Mouse (Mus musculus) lung, embryonic 14.5 days (tissue): Measurements from ENCODE around the gene Scyl1. TPM values are rescaled to one million over a fixed set of nuclear protein-coding genes. Genes with fewer than 3 reads are reported as not detected.

ENCODE experiments used
- ATAC-seq: fragments of 200-750 bp; cut with Nextera tagmentation; 2 replicates; pipeline ENCODE4 v1.8.0; 2017; ENCODE audit warnings: mild to moderate bottlenecking, moderate TSS enrichment, moderate library complexity; ENCODE audit not compliant: insufficient read depth
- DNase-seq: peaks from one replicate; pipeline ENCODE4 v3.0.0-alpha.2; 2015
- H3K27ac ChIP-seq: fragments of 300-500 bp; sonication (generic); 2 replicates; pipeline ENCODE4 v1.5.1; 2014; ENCODE audit warnings: low read depth, mild to moderate bottlenecking, moderate library complexity
- H3K27me3 ChIP-seq: fragments of 300-500 bp; sonication (generic); 2 replicates; pipeline ENCODE4 v1.6.1; 2014; ENCODE audit warnings: low read length, control low read depth; ENCODE audit not compliant: insufficient read depth
- H3K36me3 ChIP-seq: fragments of 300-500 bp; sonication (generic); 2 replicates; pipeline ENCODE4 v1.6.1; 2014; ENCODE audit warnings: control low read depth; ENCODE audit not compliant: insufficient read depth
- H3K4me1 ChIP-seq: fragments of 300-500 bp; sonication (generic); 2 replicates; pipeline ENCODE4 v1.6.1; 2014; ENCODE audit warnings: antibody characterized with exemption, control low read depth; ENCODE audit not compliant: insufficient read depth
- H3K4me2 ChIP-seq: fragments of 300-500 bp; sonication (generic); 2 replicates; pipeline ENCODE4 v1.6.1; 2014; ENCODE audit warnings: mild to moderate bottlenecking
- H3K4me3 ChIP-seq: fragments of 300-500 bp; sonication (generic); 2 replicates; pipeline ENCODE4 v1.5.1; 2014; ENCODE audit warnings: low read depth, low read length
- H3K9ac ChIP-seq: fragments of 300-500 bp; sonication (generic); 2 replicates; pipeline ENCODE4 v1.6.1; 2014
- H3K9me3 ChIP-seq: fragments of 300-500 bp; sonication (generic); 2 replicates; pipeline ENCODE4 v1.6.1; 2016; ENCODE audit warnings: low read depth, low read length, control low read depth
- CTCF ChIP-seq: IDR thresholded peaks from 2 replicates; pipeline ENCODE4 v1.5.1; 2016; ENCODE audit warnings: antibody characterized with exemption, low read depth
- WGBS: fragments of 180-500 bp; shearing (Covaris S2); extraction: QIAGEN DNeasy Blood & Tissue Kit; methylation state at CpG from one replicate; pipeline ENCODE4 v1.1.7; 2014; 5-methylcytosine and 5-hydroxymethylcytosine counted together
- polyA plus RNA-seq: library from polyadenylated mRNA; unstranded; fragments of >200 nt; fragmentation: Nextera tagmentation; extraction: Ambion mirVana; gene quantifications from 2 replicates; pipeline ENCODE4 v1.2.1, GENCODE M21; 2014

The Scyl1 gene
- polyA plus RNA-seq, 1 experiment from 2014 or later, result 84.5 TPM

- H3K9me3 ChIP-seq, result no peaks in the 10 kb centered on the region
- no peak overlapping the region for H3K27ac ChIP-seq
- WGBS, result 88% methylated on average over 4 of the region's 4 CpGs
- TF ChIP-seq CTCF, result no peak
- peaks cover 76% of the 10 kb centered on the region for H3K36me3 ChIP-seq
- H3K27me3 ChIP-seq, result peaks cover 3% of the 10 kb centered on the region; the same call in 1 of the 2 replicates
- H3K9ac ChIP-seq, result no peak overlapping the region
- no peak overlapping the region for H3K4me3 ChIP-seq
- DNase-seq (no peak), ATAC-seq (no peak)
- H3K4me1 ChIP-seq, result peaks cover 10% of the 10 kb centered on the region
- no peak overlapping the region for H3K4me2 ChIP-seq
Measured at GRCm38 (mm10) chr19:5767271-5767670, 3.9 kb downstream of the Scyl1 start.

GRCm38 (mm10) chr19:5763163-5763562, 8.1 kb downstream of the Scyl1 start:
- H3K36me3 ChIP-seq, result peaks cover 95% of the 10 kb centered on the region

GRCm38 (mm10) chr19:5758878-5759403, 12.3 kb downstream of the Scyl1 start:
- Histone ChIP-seq H3K4me3 (no peak overlapping the region), H3K9ac (no peak overlapping the region), H3K27ac (no peak overlapping the region), H3K27me3 (no peaks in the 10 kb centered on the region), H3K4me1 (0 out of 2 replicates have a peak, but pooled peaks cover 6% of the 10 kb centered on the region), H3K4me2 (no peak overlapping the region), H3K9me3 (no peaks in the 10 kb centered on the region), H3K36me3 (peaks cover 75% of the 10 kb centered on the region)
- WGBS, result 85% methylated on average over 14 of the region's 14 CpGs
- no peak for DNase-seq
- no peak for ATAC-seq
- TF ChIP-seq CTCF, result no peak

More at GRCm38 (mm10) chr19:5763163-5763562, 8.1 kb downstream of the Scyl1 start:
- TF ChIP-seq CTCF, result no peak
- WGBS, result 90% methylated on average over 6 of the region's 6 CpGs
- no peaks in the 10 kb centered on the region for H3K27me3 ChIP-seq
- ATAC-seq, result no peak
- no peak overlapping the region for H3K9ac ChIP-seq
- H3K4me1 ChIP-seq, result no peaks in the 10 kb centered on the region
- H3K4me2 ChIP-seq, result no peak overlapping the region
- H3K9me3 ChIP-seq, result no peaks in the 10 kb centered on the region
- no peak for DNase-seq
- H3K4me3 ChIP-seq, result no peak overlapping the region
- H3K27ac ChIP-seq, result no peak overlapping the region

GRCm38 (mm10) chr19:5756991-5757636, 14.1 kb downstream of the Scyl1 start:
- peak overlapping the region; percentile 50 for H3K4me2 ChIP-seq
- H3K9me3 ChIP-seq, result no peaks in the 10 kb centered on the region
- no peak for TF ChIP-seq CTCF
- H3K27ac ChIP-seq, result no peak overlapping the region
- 0 out of 2 replicates have a peak, but pooled peaks cover 3% of the 10 kb centered on the region for H3K27me3 ChIP-seq
- peak; percentile 42; the same call in 1 of the 2 replicates for ATAC-seq
- peak overlapping the region; percentile 37 for H3K9ac ChIP-seq
- WGBS, result 22% methylated on average over 36 of the region's 36 CpGs
- H3K4me3 ChIP-seq, result peak overlapping the region; percentile 9; the same call in 1 of the 2 replicates
- DNase-seq, result peak; percentile 57
- H3K4me1 ChIP-seq, result 0 out of 2 replicates have a peak, but pooled peaks cover 6% of the 10 kb centered on the region
- peaks cover 71% of the 10 kb centered on the region for H3K36me3 ChIP-seq

- DNase-seq (peak; percentile 37), ATAC-seq (peak; percentile 42; the same call in 1 of the 2 replicates)
- Histone ChIP-seq H3K4me1 (peaks cover 9% of the 10 kb centered on the region; the same call in 1 of the 2 replicates), H3K9me3 (no peaks in the 10 kb centered on the region), H3K9ac (peak overlapping the region; percentile 37), H3K27ac (no peak overlapping the region), H3K27me3 (peaks cover 9% of the 10 kb centered on the region; the same call in 1 of the 2 replicates), H3K4me3 (peak overlapping the region; percentile 9; the same call in 1 of the 2 replicates), H3K36me3 (peaks cover 69% of the 10 kb centered on the region), H3K4me2 (peak overlapping the region; percentile 50)
- no peak for TF ChIP-seq CTCF
- WGBS, result 14% methylated on average over 28 of the region's 29 CpGs
Measured at GRCm38 (mm10) chr19:5756321-5756985, 14.8 kb downstream of the Scyl1 start.

GRCm38 (mm10) chr19:5751742-5752141, 19.5 kb downstream of the Scyl1 start:
- peak; percentile 36; the same call in 1 of the 2 replicates for ATAC-seq
- H3K4me3 ChIP-seq, result no peak overlapping the region

GRCm38 (mm10) chr19:5750951-5751350, 20.3 kb downstream of the Scyl1 start:
- H3K4me2 ChIP-seq, result no peak overlapping the region
- DNase-seq, result no peak
- TF ChIP-seq CTCF, result no peak

More at GRCm38 (mm10) chr19:5751742-5752141, 19.5 kb downstream of the Scyl1 start:
- H3K27me3 ChIP-seq, result peaks cover 27% of the 10 kb centered on the region
- DNase-seq, result peak; percentile 72
- H3K27ac ChIP-seq, result no peak overlapping the region
- peaks cover 5% of the 10 kb centered on the region; the same call in 1 of the 2 replicates for H3K4me1 ChIP-seq
- H3K4me2 ChIP-seq, result peak overlapping the region; percentile 10; the same call in 1 of the 2 replicates
- no peak for TF ChIP-seq CTCF
- no peak overlapping the region for H3K9ac ChIP-seq
- WGBS, result 8% methylated on average over 20 of the region's 20 CpGs
- H3K9me3 ChIP-seq, result no peaks in the 10 kb centered on the region
- peaks cover 46% of the 10 kb centered on the region; the same call in 1 of the 2 replicates for H3K36me3 ChIP-seq

More at GRCm38 (mm10) chr19:5750951-5751350, 20.3 kb downstream of the Scyl1 start:
- Histone ChIP-seq H3K27ac (no peak overlapping the region), H3K4me3 (no peak overlapping the region), H3K27me3 (peaks cover 27% of the 10 kb centered on the region), H3K4me1 (peaks cover 8% of the 10 kb centered on the region), H3K36me3 (peaks cover 46% of the 10 kb centered on the region; the same call in 1 of the 2 replicates), H3K9ac (no peak overlapping the region), H3K9me3 (no peaks in the 10 kb centered on the region)
- WGBS, result 20% methylated on average over 22 of the region's 22 CpGs
- ATAC-seq, result no peak
